Mouse (Mus musculus) brain, embryonic 14.5 days (tissue): Measurements from ENCODE around the gene Hcfc2.

Experiments
- CTCF ChIP-seq: fragments of 200-500 bp; IDR thresholded peaks from 2 replicates; pipeline ENCODE4 v1.5.1; 2012; ENCODE audit warnings: inconsistent platforms, mild to moderate bottlenecking, moderate library complexity, borderline replicate concordance; ENCODE audit not compliant: insufficient read depth, insufficient read length; ENCODE audit errors: extremely low read depth
- POLR2A ChIP-seq: fragments of 200-500 bp; IDR thresholded peaks from 2 replicates; pipeline ENCODE4 v1.6.1; 2012; ENCODE audit warnings: mild to moderate bottlenecking, inconsistent platforms, borderline replicate concordance; ENCODE audit not compliant: poor library complexity, insufficient read depth, insufficient read length, severe bottlenecking; ENCODE audit errors: extremely low read depth

- no peak for TF ChIP-seq POLR2A
- TF ChIP-seq CTCF: no peak
These were observed 60.5 kb downstream of the Hcfc2 start for GRCm38 (mm10) chr10:82756466-82756865.
